Mouse (Mus musculus) stomach, embryonic 14.5 days (tissue): ENCODE results near the gene Ube2dnl1. TPM values are rescaled to one million over a fixed set of nuclear protein-coding genes. Genes with fewer than 3 reads are reported as not detected.

Experiments
- ATAC-seq: fragments of 200-750 bp; cut with Nextera tagmentation; 2 replicates; pipeline ENCODE4 v1.8.0; 2017; ENCODE audit warnings: low read depth, moderate TSS enrichment; ENCODE audit not compliant: insufficient number of reproducible peaks, insufficient read depth, low FRiP score
- H3K27ac ChIP-seq: fragments of 300-500 bp; sonication (generic); 2 replicates; pipeline ENCODE4 v1.5.1; 2014; ENCODE audit warnings: mild to moderate bottlenecking, low read length, moderate library complexity, mixed read lengths
- H3K27me3 ChIP-seq: fragments of 300-500 bp; sonication (generic); 2 replicates; pipeline ENCODE4 v1.6.1; 2014; ENCODE audit warnings: low read length, control low read depth, mixed read lengths; ENCODE audit not compliant: control insufficient read depth, insufficient read depth
- H3K36me3 ChIP-seq: fragments of 300-500 bp; sonication (generic); 2 replicates; pipeline ENCODE4 v1.6.1; 2014; ENCODE audit warnings: mild to moderate bottlenecking, control low read depth, low read length, moderate library complexity, mixed read lengths; ENCODE audit not compliant: control insufficient read depth, insufficient read depth
- H3K4me1 ChIP-seq: fragments of 300-500 bp; sonication (generic); 2 replicates; pipeline ENCODE4 v1.6.1; 2014; ENCODE audit warnings: low read length, control low read depth, mixed read lengths; ENCODE audit not compliant: control insufficient read depth, insufficient read depth
- H3K4me2 ChIP-seq: fragments of 300-500 bp; sonication (generic); replicated peaks from 2 replicates; pipeline ENCODE4 v1.6.1; 2014; ENCODE audit warnings: low read depth, low read length, control low read depth
- H3K4me3 ChIP-seq: fragments of 300-500 bp; sonication (generic); 2 replicates; pipeline ENCODE4 v1.5.1; 2014; ENCODE audit warnings: low read depth, low read length, control low read depth
- H3K9ac ChIP-seq: fragments of 300-500 bp; sonication (generic); replicated peaks from 2 replicates; pipeline ENCODE4 v1.6.1; 2014; ENCODE audit warnings: low read depth, mild to moderate bottlenecking, control low read depth, low read length, moderate library complexity, mixed read lengths
- H3K9me3 ChIP-seq: fragments of 300-500 bp; sonication (generic); 2 replicates; pipeline ENCODE4 v1.6.1; 2016; ENCODE audit warnings: low read depth, low read length, control low read depth; ENCODE audit not compliant: control insufficient read depth
- WGBS: fragments of 180-500 bp; shearing (Covaris S2); extraction: QIAGEN DNeasy Blood & Tissue Kit; methylation state at CpG from one replicate; pipeline ENCODE4 v1.1.7; 2014; 5-methylcytosine and 5-hydroxymethylcytosine counted together
- polyA plus RNA-seq: library from polyadenylated mRNA; unstranded; fragments of >200 nt; fragmentation: Nextera tagmentation; extraction: Ambion mirVana; gene quantifications from 2 replicates; pipeline ENCODE4 v1.2.1, GENCODE M21; 2014

The Ube2dnl1 gene
- polyA plus RNA-seq, result not detected in 2 replicates

DNA sequence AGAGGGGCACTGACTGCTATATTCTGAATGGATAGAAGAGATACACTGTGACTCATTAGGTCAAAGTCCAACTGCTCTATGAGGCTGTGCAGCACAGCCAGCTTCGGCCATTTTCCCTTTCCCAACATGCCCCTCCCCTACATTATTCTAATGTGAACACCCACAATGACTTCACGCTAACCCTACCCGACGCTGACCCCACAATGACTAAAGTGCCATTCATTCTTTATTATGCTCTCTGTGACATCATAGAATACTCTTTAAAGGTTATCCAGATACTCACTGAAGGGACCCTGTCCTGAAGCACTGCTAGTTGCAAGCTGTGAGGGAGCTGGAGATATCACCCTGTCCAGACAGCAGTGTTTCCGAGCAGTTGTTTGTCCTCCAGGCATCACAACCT is at the start of gene Ube2dnl1:
TSS of gene Ube2dnl1 (plus strand) at position 301 of the 400 bp plus-strand sequence.
- Histone ChIP-seq H3K27ac (no peak within 1 kb of the TSS), H3K4me1 (no peaks in the 10 kb centered on the region), H3K9me3 (no peaks in the 10 kb centered on the region), H3K9ac (no peak within 1 kb of the TSS), H3K4me2 (no peak within 1 kb of the TSS), H3K4me3 (no peak within 1 kb of the TSS), H3K36me3 (no peaks in the 10 kb centered on the region), H3K27me3 (no peaks in the 10 kb centered on the region)
- WGBS, result 84% methylated on average over 5 of the region's 5 CpGs
- ATAC-seq, result no peak

DNA sequence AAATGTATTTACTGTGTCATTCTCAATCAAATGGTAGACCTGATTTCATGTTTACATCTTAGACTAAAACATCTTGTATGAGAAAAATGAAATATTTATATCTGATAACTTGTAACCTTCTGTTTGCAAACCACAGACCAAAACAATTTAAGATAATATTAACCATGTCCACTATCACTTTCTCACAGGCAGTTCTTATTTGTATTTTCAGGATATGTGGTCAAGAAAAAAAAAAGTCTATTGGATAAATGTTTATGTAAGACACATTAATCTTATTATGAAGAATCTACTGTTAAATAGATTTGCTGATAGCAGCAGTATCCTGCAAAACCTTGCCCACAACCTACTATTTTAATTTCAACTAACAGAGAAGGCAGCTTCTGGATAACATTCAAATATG is 9.3 kb upstream of the Ube2dnl1 start:
- Histone ChIP-seq H3K36me3 (no peaks in the 10 kb centered on the region), H3K27me3 (no peaks in the 10 kb centered on the region), H3K4me1 (no peaks in the 10 kb centered on the region), H3K27ac (no peak overlapping the region), H3K4me2 (no peak overlapping the region), H3K9ac (no peak overlapping the region), H3K9me3 (no peaks in the 10 kb centered on the region), H3K4me3 (no peak overlapping the region)
- no peak for ATAC-seq

DNA sequence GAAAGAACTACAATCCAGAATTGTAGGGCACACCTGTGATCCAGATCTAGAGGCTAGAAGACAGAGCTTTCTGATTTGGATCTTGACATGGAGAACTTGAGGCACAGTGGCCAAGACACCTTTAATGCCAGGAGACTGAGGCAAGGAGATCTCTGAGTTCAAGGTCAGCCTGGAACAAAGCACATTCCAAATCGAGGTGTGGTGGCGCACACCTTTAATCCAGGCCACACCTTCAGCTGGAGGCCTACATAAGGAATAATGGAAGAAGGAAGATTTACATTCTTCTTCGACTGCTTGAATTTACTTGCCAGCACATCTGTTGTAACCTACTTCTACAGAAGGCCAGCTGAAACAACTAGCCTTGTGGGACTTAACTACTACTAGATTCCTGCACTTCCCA is 7.3 kb upstream of the Ube2dnl1 start:
- Histone ChIP-seq H3K4me3 (no peak overlapping the region), H3K4me2 (no peak overlapping the region), H3K4me1 (no peaks in the 10 kb centered on the region), H3K36me3 (no peaks in the 10 kb centered on the region), H3K9ac (no peak overlapping the region), H3K27ac (no peak overlapping the region), H3K9me3 (no peaks in the 10 kb centered on the region), H3K27me3 (no peaks in the 10 kb centered on the region)
- no peak for ATAC-seq
- 88% methylated on average over 3 of the region's 3 CpGs for WGBS

DNA sequence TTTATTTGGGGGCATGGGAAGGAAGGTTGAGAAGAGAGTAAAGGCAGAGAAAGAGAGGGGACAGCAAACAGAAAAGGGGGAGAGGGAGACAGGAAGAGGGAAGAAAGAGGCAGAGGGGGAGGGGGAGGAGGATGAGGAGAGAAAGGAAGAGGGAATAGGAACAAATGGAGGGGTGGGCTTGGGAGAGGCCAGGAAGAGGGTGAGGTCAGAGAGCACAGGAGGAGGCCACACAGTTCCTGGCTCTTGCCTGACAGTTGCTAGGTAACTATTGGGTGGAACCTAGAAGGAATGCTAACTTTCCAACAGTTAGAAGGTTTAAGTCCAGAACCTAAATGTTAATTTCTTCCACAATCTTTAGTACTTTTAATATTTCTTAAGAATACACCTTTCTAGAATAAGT is 1.4 kb upstream of the Ube2dnl1 start:
- H3K27me3 ChIP-seq, result no peaks in the 10 kb centered on the region
- H3K4me3 ChIP-seq, result no peak overlapping the region
- ATAC-seq, result no peak
- H3K36me3 ChIP-seq, result no peaks in the 10 kb centered on the region
- no peak overlapping the region for H3K27ac ChIP-seq
- no peak overlapping the region for H3K9ac ChIP-seq
- H3K4me1 ChIP-seq, result no peaks in the 10 kb centered on the region
- H3K4me2 ChIP-seq, result no peak overlapping the region
- H3K9me3 ChIP-seq, result no peaks in the 10 kb centered on the region

DNA sequence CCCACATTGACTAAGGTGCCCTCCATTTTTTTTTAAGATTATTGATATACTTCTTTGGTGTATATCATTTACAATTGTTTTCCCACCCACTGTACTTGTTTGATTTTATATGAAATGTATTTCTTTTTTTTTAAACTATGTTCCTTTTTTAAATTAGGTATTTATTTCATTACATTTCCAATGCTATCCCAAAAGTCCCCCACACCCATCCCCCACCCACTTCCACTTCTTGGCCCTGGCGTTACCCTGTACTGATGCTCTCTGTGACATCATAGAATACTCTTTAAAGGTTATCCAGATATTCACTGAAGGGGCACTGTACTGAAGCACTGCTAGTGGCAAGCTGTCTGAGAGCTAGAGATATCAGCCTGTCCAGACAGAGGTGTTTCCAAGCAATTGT is 2.5 kb downstream of the Ube2dnl1 start, which contains the start of gene Ube2dnl2:
TSS of gene Ube2dnl2 (plus strand) at position 301 of the 400 bp plus-strand sequence.
- Histone ChIP-seq H3K27ac (no peak within 1 kb of the TSS), H3K9ac (no peak within 1 kb of the TSS), H3K4me2 (no peak within 1 kb of the TSS), H3K27me3 (no peaks in the 10 kb centered on the region), H3K4me1 (no peaks in the 10 kb centered on the region), H3K36me3 (no peaks in the 10 kb centered on the region), H3K4me3 (no peak within 1 kb of the TSS), H3K9me3 (no peaks in the 10 kb centered on the region)
- ATAC-seq, result no peak
- WGBS, result 81% methylated on average over 1 of the region's 1 CpGs

DNA sequence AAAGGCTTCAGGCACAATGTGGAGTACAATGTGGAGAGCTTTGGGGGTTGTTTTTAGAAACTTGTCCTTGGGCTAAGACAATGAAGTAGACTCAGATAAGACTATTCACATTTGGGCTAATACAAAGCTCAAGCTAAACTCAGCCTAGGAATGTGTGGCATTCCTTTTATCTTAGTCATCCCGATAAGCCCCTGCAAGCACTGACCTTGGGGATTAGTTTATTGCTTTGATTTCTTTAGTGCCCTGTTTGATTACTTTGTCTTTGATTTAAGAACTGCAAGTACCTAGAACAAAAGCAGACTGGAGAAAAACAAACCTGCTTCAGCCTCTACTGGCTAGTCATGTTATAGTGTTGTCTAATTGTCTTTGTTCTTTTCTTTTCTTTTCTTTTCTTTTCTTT is 50.3 kb downstream of the Ube2dnl1 start:
- Histone ChIP-seq H3K4me2 (no peak overlapping the region), H3K4me1 (no peaks in the 10 kb centered on the region), H3K36me3 (no peaks in the 10 kb centered on the region), H3K27me3 (no peaks in the 10 kb centered on the region), H3K27ac (no peak overlapping the region), H3K9ac (no peak overlapping the region), H3K9me3 (no peaks in the 10 kb centered on the region), H3K4me3 (no peak overlapping the region)
- 37% methylated on average over 1 of the region's 1 CpGs for WGBS
- ATAC-seq, result no peak

Other genes with a start within 250 kb of the Ube2dnl1 start
- gene Ube2dnl2, start 2.6 kb downstream of the Ube2dnl1 start, polyA plus RNA-seq, result not detected in 2 replicates